Mouse (Mus musculus) bone marrow macrophage, adult 2 months (primary cell): ENCODE results near the gene Gast.

Experiments used
- CTCF ChIP-seq: IDR thresholded peaks from 2 replicates; pipeline ENCODE4 v1.5.1; 2012; ENCODE audit warnings: low read depth, mild to moderate bottlenecking, low read length, moderate library complexity
- POLR2A ChIP-seq: IDR thresholded peaks from 2 replicates; pipeline ENCODE4 v1.6.1; 2012; ENCODE audit warnings: mild to moderate bottlenecking, low read depth, low read length, borderline replicate concordance

GRCm38 (mm10) chr11:100327316-100327715 is 6.9 kb upstream of the Gast start:
- no peak for TF ChIP-seq POLR2A
- no peak for TF ChIP-seq CTCF
